Mouse (Mus musculus) hindbrain, embryonic 10.5 days (tissue): ENCODE results near the gene Adm2. TPM values are rescaled to one million over a fixed set of nuclear protein-coding genes. Genes with fewer than 3 reads are reported as not detected.

Experiments
- DNase-seq: peaks from one replicate; pipeline ENCODE4 v3.0.0-alpha.2; 2017; ENCODE audit warnings: low spot score
- H3K27ac ChIP-seq: fragments of 300-500 bp; sonication (generic); 2 replicates; pipeline ENCODE4 v1.5.1; 2016; ENCODE audit warnings: mild to moderate bottlenecking, moderate library complexity
- H3K27me3 ChIP-seq: fragments of 300-500 bp; sonication (generic); 2 replicates; pipeline ENCODE4 v1.6.1; 2016; ENCODE audit warnings: mild to moderate bottlenecking; ENCODE audit not compliant: poor library complexity, insufficient read depth, severe bottlenecking
- H3K36me3 ChIP-seq: fragments of 300-500 bp; sonication (generic); 2 replicates; pipeline ENCODE4 v1.6.1; 2016; ENCODE audit warnings: mild to moderate bottlenecking, moderate library complexity
- H3K4me1 ChIP-seq: fragments of 300-500 bp; sonication (generic); replicated peaks from 2 replicates; pipeline ENCODE4 v1.6.1; 2016; ENCODE audit warnings: mild to moderate bottlenecking
- H3K4me3 ChIP-seq: fragments of 300-500 bp; sonication (generic); 2 replicates; pipeline ENCODE4 v1.5.1; 2016; ENCODE audit warnings: mild to moderate bottlenecking, moderate library complexity
- H3K9me3 ChIP-seq: fragments of 300-500 bp; sonication (generic); 2 replicates; pipeline ENCODE4 v1.6.1; 2016; ENCODE audit warnings: mild to moderate bottlenecking, moderate library complexity
- WGBS: fragments of 180-500 bp; shearing (Covaris S2); methylation state at CpG from one replicate; pipeline ENCODE4 v1.1.7; 2016; 5-methylcytosine and 5-hydroxymethylcytosine counted together
- polyA plus RNA-seq: library from polyadenylated mRNA; unstranded; fragments of >200 nt; fragmentation: Nextera tagmentation; extraction: Ambion mirVana; gene quantifications from 2 replicates; pipeline ENCODE4 v1.2.1, GENCODE M21; 2016

Gene Adm2
- polyA plus RNA-seq, 1 experiment from 2014 or later = 0.27 TPM

- WGBS = 3% methylated on average over 35 of the region's 35 CpGs
- peak overlapping the region; percentile 71 for H3K4me3 ChIP-seq
- H3K27me3 ChIP-seq = peaks cover 29% of the 10 kb centered on the region
- H3K4me1 ChIP-seq = peaks cover 39% of the 10 kb centered on the region
- peak; percentile 79 for DNase-seq
- peaks cover 50% of the 10 kb centered on the region for H3K36me3 ChIP-seq
- H3K27ac ChIP-seq = peak overlapping the region; percentile 95
- H3K9me3 ChIP-seq = no peaks in the 10 kb centered on the region
Observed at GRCm38 (mm10) chr15:89373027-89373761, 50.7 kb downstream of the Adm2 start.

DNA sequence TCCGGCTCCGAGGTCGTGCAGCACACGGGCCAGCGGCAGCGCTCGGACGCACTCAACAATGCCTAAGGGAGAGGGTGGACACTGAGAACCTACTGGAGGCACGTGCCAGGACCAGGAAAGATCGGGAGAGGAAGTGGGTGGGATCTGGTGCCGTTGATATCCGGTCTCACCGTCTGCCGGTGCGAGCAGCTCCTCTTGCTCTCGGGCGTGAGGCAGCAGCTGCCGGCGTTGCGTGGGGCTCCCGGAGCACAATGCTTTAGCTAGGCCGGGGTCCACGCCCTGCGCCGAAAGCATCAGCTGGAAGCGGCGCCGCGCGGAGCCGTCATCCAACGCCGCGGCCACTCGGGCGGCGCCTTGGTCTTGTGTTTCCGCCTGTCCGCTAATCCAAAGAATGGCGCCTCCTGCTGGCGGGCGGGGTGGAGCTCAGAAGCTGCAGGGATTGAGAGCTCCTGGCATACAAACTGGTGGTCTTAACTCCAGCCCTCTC, 51.3 kb downstream of the Adm2 start, which contains the start of gene Sco2:
Gene Sco2 (minus strand): TSS at position 85 of the 487 bp plus-strand sequence.
- H3K4me3 ChIP-seq = peak within 1 kb of the TSS; percentile 71
- WGBS = under 1% methylated on average over 42 of the region's 42 CpGs
- H3K4me1 ChIP-seq = peaks cover 45% of the 10 kb centered on the region
- H3K27me3 ChIP-seq = peaks cover 35% of the 10 kb centered on the region
- peaks cover 44% of the 10 kb centered on the region for H3K36me3 ChIP-seq
- no peaks in the 10 kb centered on the region for H3K9me3 ChIP-seq
- DNase-seq = peak; percentile 97
- H3K27ac ChIP-seq = peak within 1 kb of the TSS; percentile 95

Other genes starting within 250 kb of the Adm2 start
- 56.2 and 57.8 TPM in 2 replicates for gene Trabd, start 247.6 kb upstream of the Adm2 start, polyA plus RNA-seq
- 15.9 and 21.6 TPM in 2 replicates for gene Selenoo, start 233.6 kb upstream of the Adm2 start, polyA plus RNA-seq
- gene Tubgcp6, start 199.6 kb upstream of the Adm2 start, polyA plus RNA-seq = 23.7 and 26.0 TPM in 2 replicates
- gene Hdac10, start 194.0 kb upstream of the Adm2 start, polyA plus RNA-seq = 16.4 and 18.5 TPM in 2 replicates
- gene Mapk12, start 182.0 kb upstream of the Adm2 start, polyA plus RNA-seq = 23.7 and 28.5 TPM in 2 replicates
- gene Mapk11, start 173.1 kb upstream of the Adm2 start, polyA plus RNA-seq = 34.9 and 46.6 TPM in 2 replicates
- 133 and 155 TPM in 2 replicates for gene Plxnb2, start 141.9 kb upstream of the Adm2 start, polyA plus RNA-seq
- gene Dennd6b, start 126.2 kb upstream of the Adm2 start, polyA plus RNA-seq = 29.7 and 40.1 TPM in 2 replicates
- gene Ppp6r2, start 111.2 kb upstream of the Adm2 start, polyA plus RNA-seq = 27.2 and 45.7 TPM in 2 replicates
- gene Sbf1, start 7.4 kb upstream of the Adm2 start, polyA plus RNA-seq = 92.5 and 103 TPM in 2 replicates
- not detected in 2 replicates for gene Miox, start 11.7 kb downstream of the Adm2 start, polyA plus RNA-seq
- 49.2 and 52.0 TPM in 2 replicates for gene Lmf2, start 32.9 kb downstream of the Adm2 start, polyA plus RNA-seq
- gene Ncaph2, start 33.0 kb downstream of the Adm2 start, polyA plus RNA-seq = 187 and 194 TPM in 2 replicates
- gene Sco2, start 51.1 kb downstream of the Adm2 start, polyA plus RNA-seq = 6.9 and 8.3 TPM in 2 replicates
- 1.3 and 2.1 TPM in 2 replicates for gene Tymp, start 54.3 kb downstream of the Adm2 start, polyA plus RNA-seq
- gene Odf3b, start 56.6 kb downstream of the Adm2 start, polyA plus RNA-seq = 0.96 and 3.3 TPM in 2 replicates
- gene Klhdc7b, start 62.2 kb downstream of the Adm2 start, polyA plus RNA-seq = not detected in 2 replicates
- gene Syce3, start 87.8 kb downstream of the Adm2 start, polyA plus RNA-seq = not detected in 2 replicates
- gene Cpt1b, start 103.1 kb downstream of the Adm2 start, polyA plus RNA-seq = 0.82 and 1.5 TPM in 2 replicates
- 3.8 and 6.5 TPM in 2 replicates for gene C730034F03Rik, start 106.9 kb downstream of the Adm2 start, polyA plus RNA-seq
- gene Gm44502, start 107.0 kb downstream of the Adm2 start, polyA plus RNA-seq = not detected in 2 replicates
- 50.9 and 64.1 TPM in 2 replicates for gene Chkb, start 107.2 kb downstream of the Adm2 start, polyA plus RNA-seq
- 22.2 and 40.3 TPM in 2 replicates for gene Mapk8ip2, start 131.2 kb downstream of the Adm2 start, polyA plus RNA-seq
- 14.3 and 14.8 TPM in 2 replicates for gene Arsa, start 154.7 kb downstream of the Adm2 start, polyA plus RNA-seq
- gene Shank3, start 176.9 kb downstream of the Adm2 start, polyA plus RNA-seq = 2.8 and 3.5 TPM in 2 replicates
- 0.19 and 0.38 TPM in 2 replicates for gene Acr, start 245.6 kb downstream of the Adm2 start, polyA plus RNA-seq